Mouse (Mus musculus): ENCODE data around the gene Rap1b.

- no peak for TF ChIP-seq CTCF (IDR thresholded peaks at IDR 0.05; ENCODE audit: extremely low read depth, insufficient read length, insufficient replicate concordance, low read depth, low read length)
- no peak for TF ChIP-seq POLR2A (IDR thresholded peaks at IDR 0.05; ENCODE audit: low read depth, low read length)
Measured at GRCm38 (mm10) chr10:117784646-117785045, 61.2 kb downstream of the Rap1b start.
